17 mouse cellular contexts compared by ENCODE assay signal in genomic region chr1:160793791-160794757, GRCm38 (mm10). TPM values are rescaled to one million over a fixed set of nuclear protein-coding genes. Genes with fewer than 3 reads are reported as not detected.
DNase-seq lines count a peak whose midpoint lies in the region; ATAC-seq lines count a peak whose summit lies in the region.
"Had no signal": no experiment of that assay in that cellular context is flagged by ENCODE, and none has a peak within 500 bp of the region (broad histone marks: within the 10 kb centered on the region; RNA-seq: fewer than 3 reads in every experiment).

No protein-coding gene starts in this region.

- 0 out of 2 replicates have a peak overlapping the region, but pooled peaks have one; percentile 99 for H3K4me3 ChIP-seq in liver, embryonic 13.5 days (replicated peaks)

- peak overlapping the region; percentile 84 for H3K4me2 ChIP-seq in liver, embryonic 13.5 days

- H3K4me1 ChIP-seq in liver, embryonic 13.5 days (replicated peaks) = peaks cover 53% of the 10 kb centered on the region
- H3K4me1 ChIP-seq: heart, embryonic 10.5 days had no signal

- DNase-seq in embryo, embryonic 10.5 days (ENCODE audit: low spot score) = peak; percentile 3
- no peak for DNase-seq in embryo, embryonic 11 days
- peak; percentile 80 for DNase-seq in c-Kit-positive CD71-positive TER-119-negative erythroid progenitor cells, embryonic 14.5 days (ENCODE audit: low read depth)
- peak; percentile 81 for DNase-seq in liver, embryonic 13.5 days
- DNase-seq in spleen, postnatal 36 days (ENCODE audit: low spot score in 2 of 2) = peak; percentile 27 to 53
- DNase-seq in Muller cell, postnatal 12 days (ENCODE audit: inconsistent ontology term) = no peak
- DNase-seq in gastrocnemius, postnatal 36 days = no peak
- DNase-seq in adrenal gland, adult 8-10 months = no peak
- DNase-seq: gastrocnemius, postnatal 25 days; heart, postnatal 14 days; kidney, adult 18-20 months; kidney, postnatal 36 days; lung, embryonic 14.5 days; right cerebral cortex, postnatal 25 days had no signal

- no peaks in the 10 kb centered on the region for H3K9me3 ChIP-seq in liver, embryonic 13.5 days (replicated peaks)
- H3K9me3 ChIP-seq: heart, embryonic 10.5 days; hindbrain, embryonic 15.5 days; limb, embryonic 10.5 days had no signal

- WGBS in liver, embryonic 13.5 days (ENCODE audit: insufficient replicate concordance) = 21% methylated on average over 13 of the region's 13 CpGs

- peak overlapping the region; percentile 99 for H3K9ac ChIP-seq in liver, embryonic 13.5 days

- intact Hi-C loops in gastrocnemius, postnatal 36 days (cut with DNase I) = loop anchor here (5.0 kb wide), 1 partner anchor 113 kb away; the partner anchor contains the start of gene Rc3h1

- H3K36me3 ChIP-seq in liver, embryonic 13.5 days = no peaks in the 10 kb centered on the region
- H3K36me3 ChIP-seq: heart, embryonic 10.5 days; hindbrain, embryonic 15.5 days; limb, embryonic 10.5 days had no signal

- peak overlapping the region; percentile 97 for H3K27ac ChIP-seq in liver, embryonic 13.5 days
- H3K27ac ChIP-seq: hindbrain, embryonic 15.5 days had no signal

- peak; percentile 83 for ATAC-seq in liver, embryonic 13.5 days (ENCODE audit: low read depth)

- no peaks in the 10 kb centered on the region for H3K27me3 ChIP-seq in liver, embryonic 13.5 days
- H3K27me3 ChIP-seq: hindbrain, embryonic 15.5 days had no signal

RNA-seq across cellular contexts. Expression of gene Rabgap1l, which starts 1.1 kb away (rescaled TPM):
- 37.5 and 41.6 TPM in 2 replicates for polyA plus RNA-seq in liver, embryonic 13.5 days (2015; fragmentation: Nextera tagmentation; extraction: Ambion mirVana)
- 10 to 100 TPM in 1 of 2 experiments, 1 to 10 TPM in 1; 9.1 to 11.7 TPM for total RNA-seq in gastrocnemius, postnatal 36 days (2021)
- total RNA-seq in adrenal gland, adult 8-10 months (2022) = 10 to 100 TPM; 27.9 to 45.9 (median 34.6) TPM

Comparison
In these comparisons a context has a peak if more than half of its experiments do, and no peak if none do; other contexts are left out.
1. DNase-seq: peak in embryo, embryonic 10.5 days (single experiment), c-Kit-positive CD71-positive TER-119-negative erythroid progenitor cells, embryonic 14.5 days (single experiment), liver, embryonic 13.5 days (single experiment) and spleen, postnatal 36 days (2 of 2); none in embryo, embryonic 11 days (single experiment), Muller cell, postnatal 12 days (single experiment), gastrocnemius, postnatal 36 days (0 of 2) and adrenal gland, adult 8-10 months (single experiment).